Mouse (Mus musculus): ENCODE measurements around the gene Sdhc.

- TF ChIP-seq CTCF (IDR thresholded peaks at IDR 0.05; ENCODE audit: borderline replicate concordance, extremely low read depth, insufficient read depth, insufficient read length) (no peak), POLR2A (IDR thresholded peaks at IDR 0.05; ENCODE audit: borderline replicate concordance, extremely low read depth, insufficient read depth, insufficient read length, poor library complexity, severe bottlenecking) (no peak)
Measured at GRCm38 (mm10) chr1:171112986-171113385, 37.4 kb downstream of the Sdhc start.

Measured in brain, embryonic 14.5 days (tissue).